Mouse (Mus musculus) heart, embryonic 11.5 days (tissue): ENCODE results near the gene Sh2d5. TPM values are rescaled to one million over a fixed set of nuclear protein-coding genes. Genes with fewer than 3 reads are reported as not detected.

Experiments used
- ATAC-seq: fragments of 200-750 bp; cut with Nextera tagmentation; replicated peaks from 2 replicates; pipeline ENCODE4 v1.8.0; 2017; ENCODE audit warnings: moderate library complexity; ENCODE audit not compliant: insufficient number of reproducible peaks, low FRiP score, low TSS enrichment
- H3K27ac ChIP-seq: fragments of 300-500 bp; sonication (generic); 2 replicates; pipeline ENCODE4 v1.5.1; 2014; ENCODE audit warnings: mild to moderate bottlenecking, low read depth, low read length
- H3K27me3 ChIP-seq: fragments of 300-500 bp; sonication (generic); 2 replicates; pipeline ENCODE4 v1.6.1; 2014; ENCODE audit warnings: mild to moderate bottlenecking, low read length, mixed read lengths; ENCODE audit not compliant: control insufficient read depth, insufficient read depth
- H3K36me3 ChIP-seq: fragments of 300-500 bp; sonication (generic); 2 replicates; pipeline ENCODE4 v1.6.1; 2014; ENCODE audit warnings: mild to moderate bottlenecking, low read length, moderate library complexity, mixed read lengths; ENCODE audit not compliant: control insufficient read depth, insufficient read depth
- H3K4me1 ChIP-seq: fragments of 300-500 bp; sonication (generic); 2 replicates; pipeline ENCODE4 v1.6.1; 2014; ENCODE audit warnings: low read length; ENCODE audit not compliant: control insufficient read depth, insufficient read depth
- H3K4me2 ChIP-seq: fragments of 300-500 bp; sonication (generic); 2 replicates; pipeline ENCODE4 v1.6.1; 2014; ENCODE audit warnings: mild to moderate bottlenecking, moderate library complexity
- H3K4me3 ChIP-seq: fragments of 300-500 bp; sonication (generic); 2 replicates; pipeline ENCODE4 v1.5.1; 2014; ENCODE audit warnings: low read depth, low read length
- H3K9ac ChIP-seq: fragments of 300-500 bp; sonication (generic); 2 replicates; pipeline ENCODE4 v1.6.1; 2014; ENCODE audit warnings: mild to moderate bottlenecking, low read depth, low read length, moderate library complexity
- H3K9me3 ChIP-seq: fragments of 300-500 bp; sonication (generic); replicated peaks from 2 replicates; pipeline ENCODE4 v1.6.1; 2016; ENCODE audit warnings: low read length; ENCODE audit not compliant: control insufficient read depth
- WGBS: fragments of 180-500 bp; shearing (Covaris S2); extraction: QIAGEN DNeasy Blood & Tissue Kit; methylation state at CpG from one replicate; pipeline ENCODE4 v1.1.7; 2014; ENCODE audit not compliant: insufficient replicate concordance; 5-methylcytosine and 5-hydroxymethylcytosine counted together
- polyA plus RNA-seq: library from polyadenylated mRNA; unstranded; fragments of >200 nt; fragmentation: Nextera tagmentation; extraction: Ambion mirVana; gene quantifications from 2 replicates; pipeline ENCODE4 v1.2.1, GENCODE M21; 2014

Sh2d5 gene
- polyA plus RNA-seq, 1 experiment from 2014 or later = 0.31 TPM

DNA sequence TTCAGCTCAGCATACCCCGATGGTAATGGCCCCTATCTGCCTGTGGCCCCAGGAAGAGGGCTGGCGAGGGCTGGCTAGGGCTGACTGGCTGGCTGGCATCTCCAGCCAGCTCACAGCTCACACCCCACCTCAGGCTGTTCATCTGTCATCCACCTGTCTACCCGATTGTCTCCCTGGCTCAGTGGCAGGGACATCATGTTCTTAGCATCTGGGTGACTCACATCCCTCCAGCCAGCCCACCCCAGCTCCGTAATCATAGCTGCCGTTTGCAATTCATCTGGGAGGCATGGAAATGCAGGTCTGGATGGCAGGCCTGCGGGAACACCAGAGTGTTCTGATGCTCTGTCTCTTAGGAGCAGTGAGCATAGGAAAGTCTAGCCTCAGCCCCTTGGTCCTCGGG is 28.1 kb downstream of the Sh2d5 start:
- Histone ChIP-seq H3K36me3 (no peaks in the 10 kb centered on the region), H3K9ac (no peak overlapping the region), H3K4me1 (no peaks in the 10 kb centered on the region), H3K9me3 (no peaks in the 10 kb centered on the region), H3K4me3 (no peak overlapping the region), H3K27ac (no peak overlapping the region), H3K4me2 (no peak overlapping the region), H3K27me3 (peaks cover 11% of the 10 kb centered on the region; the same call in 1 of the 2 replicates)
- 61% methylated on average over 7 of the region's 7 CpGs for WGBS
- no peak for ATAC-seq

DNA sequence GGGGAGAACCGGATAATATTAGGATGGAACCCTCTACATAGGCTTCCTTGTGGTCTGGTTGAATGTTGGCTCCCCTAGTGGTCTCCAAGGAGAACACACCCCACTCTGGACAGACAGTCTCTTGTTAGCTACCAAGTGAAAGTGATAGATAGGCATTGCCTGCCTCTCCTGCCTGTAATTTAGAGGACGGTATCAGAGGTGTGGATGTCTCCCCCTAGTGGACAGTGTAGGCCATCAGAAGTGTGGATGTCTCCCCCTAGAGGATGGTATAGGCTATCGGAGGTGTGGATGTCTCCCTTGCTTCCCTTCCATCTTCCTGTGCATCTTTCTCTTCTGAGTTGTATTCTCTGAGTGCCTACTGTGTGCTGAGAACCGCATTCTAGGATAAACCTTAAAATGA is 32.6 kb downstream of the Sh2d5 start:
- H3K4me3 ChIP-seq = no peak overlapping the region
- H3K4me2 ChIP-seq = no peak overlapping the region
- no peaks in the 10 kb centered on the region for H3K4me1 ChIP-seq
- ATAC-seq = no peak
- no peak overlapping the region for H3K9ac ChIP-seq
- H3K36me3 ChIP-seq = no peaks in the 10 kb centered on the region
- H3K27me3 ChIP-seq = 0 out of 2 replicates have a peak, but pooled peaks cover 3% of the 10 kb centered on the region
- WGBS = 22% methylated on average over 4 of the region's 4 CpGs
- no peaks in the 10 kb centered on the region for H3K9me3 ChIP-seq
- H3K27ac ChIP-seq = no peak overlapping the region

DNA sequence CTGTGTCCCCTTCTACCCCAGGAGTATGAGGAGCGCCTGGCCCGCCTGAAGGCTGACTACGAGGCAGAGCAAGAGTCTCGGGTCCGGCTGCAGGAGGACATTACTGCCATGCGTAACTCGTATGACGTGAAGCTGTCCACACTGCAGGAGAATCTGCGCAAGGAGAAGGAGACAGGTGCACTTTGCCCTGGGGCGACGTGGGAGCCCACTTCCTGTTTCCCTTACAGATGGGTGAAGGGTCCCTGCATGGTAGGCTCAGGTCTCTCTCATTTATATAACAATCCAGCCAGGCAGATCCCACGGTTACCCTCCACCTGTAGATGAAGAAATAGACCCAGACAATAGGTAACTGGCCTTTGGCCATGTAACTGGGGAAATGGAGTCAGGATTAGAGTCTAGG is 36.2 kb downstream of the Sh2d5 start:
- Histone ChIP-seq H3K27me3 (0 out of 2 replicates have a peak, but pooled peaks cover 3% of the 10 kb centered on the region), H3K27ac (no peak overlapping the region), H3K4me1 (no peaks in the 10 kb centered on the region), H3K4me3 (no peak overlapping the region), H3K36me3 (no peaks in the 10 kb centered on the region), H3K4me2 (no peak overlapping the region), H3K9me3 (no peaks in the 10 kb centered on the region), H3K9ac (no peak overlapping the region)
- 81% methylated on average over 12 of the region's 12 CpGs for WGBS
- ATAC-seq = no peak

DNA sequence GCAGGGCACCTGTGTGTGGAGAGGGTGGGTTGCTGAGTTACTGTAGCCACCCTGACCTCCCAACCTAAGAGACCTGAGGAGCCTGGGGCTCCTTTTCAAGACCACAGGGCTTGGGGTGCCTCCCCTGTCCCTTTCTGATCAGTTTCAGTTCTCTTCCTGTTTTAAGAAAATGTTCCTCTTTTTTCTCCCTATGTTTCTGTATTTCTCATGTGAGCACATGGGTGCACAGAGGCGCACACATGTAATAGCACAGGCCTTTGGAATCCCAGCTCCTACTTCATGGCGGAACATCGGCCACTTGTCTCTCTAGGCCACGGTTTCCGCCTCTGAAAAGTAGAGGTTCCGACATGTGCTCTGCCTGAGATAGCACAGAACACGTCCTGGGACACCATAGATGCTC is 38.5 kb downstream of the Sh2d5 start:
- Histone ChIP-seq H3K9ac (no peak overlapping the region), H3K9me3 (no peaks in the 10 kb centered on the region), H3K27me3 (0 out of 2 replicates have a peak, but pooled peaks cover 3% of the 10 kb centered on the region), H3K4me2 (no peak overlapping the region), H3K36me3 (no peaks in the 10 kb centered on the region), H3K4me1 (no peaks in the 10 kb centered on the region), H3K27ac (no peak overlapping the region), H3K4me3 (no peak overlapping the region)
- no peak for ATAC-seq
- 73% methylated on average over 7 of the region's 7 CpGs for WGBS

DNA sequence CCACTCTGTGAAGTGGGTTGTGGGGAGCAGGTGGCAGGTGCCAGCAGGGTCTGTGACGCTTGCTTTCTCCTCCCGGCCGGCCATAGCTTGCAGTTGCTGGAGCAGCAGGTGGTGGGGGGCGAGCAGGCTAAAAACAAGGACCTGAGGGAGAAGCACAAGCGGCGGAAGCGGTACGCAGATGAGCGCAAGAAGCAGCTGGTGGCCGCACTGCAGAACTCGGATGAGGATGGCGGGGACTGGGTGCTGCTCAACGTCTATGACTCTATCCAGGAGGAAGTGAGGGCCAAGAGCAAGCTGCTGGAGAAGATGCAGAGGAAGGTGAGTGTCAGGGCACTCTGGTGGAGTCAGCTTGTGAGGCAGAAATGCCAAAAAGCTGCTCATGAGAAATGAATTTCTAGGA is 41.8 kb downstream of the Sh2d5 start:
- Histone ChIP-seq H3K4me2 (no peak overlapping the region), H3K27me3 (0 out of 2 replicates have a peak, but pooled peaks cover 3% of the 10 kb centered on the region), H3K4me1 (no peaks in the 10 kb centered on the region), H3K9ac (no peak overlapping the region), H3K9me3 (no peaks in the 10 kb centered on the region), H3K27ac (no peak overlapping the region), H3K36me3 (no peaks in the 10 kb centered on the region), H3K4me3 (no peak overlapping the region)
- no peak for ATAC-seq
- 79% methylated on average over 13 of the region's 13 CpGs for WGBS

DNA sequence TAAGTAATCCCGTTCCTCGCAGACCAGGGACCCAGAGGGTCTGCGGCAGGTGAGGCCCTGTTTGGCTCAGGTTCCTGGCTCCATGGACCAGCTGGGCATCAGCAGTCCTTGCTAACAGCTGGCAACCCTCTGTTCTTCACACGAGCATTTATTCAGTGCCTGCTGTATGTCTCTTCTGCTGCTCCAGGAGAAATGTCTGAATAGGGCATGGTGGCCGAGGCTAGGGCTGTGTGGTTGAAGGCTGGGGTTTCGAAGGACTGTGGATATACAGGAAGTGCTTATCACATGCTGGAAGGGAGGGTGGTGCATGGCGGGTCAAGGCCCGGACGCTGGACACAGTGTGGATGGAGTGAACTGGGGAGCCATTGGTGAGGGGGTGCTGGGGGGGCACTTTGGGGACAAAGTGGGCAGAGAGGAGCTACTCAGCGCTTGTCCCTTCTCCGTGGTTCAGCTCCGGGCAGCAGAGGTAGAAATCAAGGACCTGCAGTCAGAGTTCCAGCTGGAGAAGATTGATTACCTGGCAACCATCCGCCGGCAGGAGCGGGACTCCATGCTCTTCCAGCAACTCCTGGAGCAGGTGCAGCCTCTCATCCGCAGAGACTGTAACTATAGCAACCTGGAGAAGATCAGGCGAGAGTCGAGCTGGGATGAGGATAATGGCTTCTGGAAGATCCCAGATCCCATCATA is 43.2 kb downstream of the Sh2d5 start:
- H3K27ac ChIP-seq = no peak overlapping the region
- no peak overlapping the region for H3K4me2 ChIP-seq
- H3K4me3 ChIP-seq = no peak overlapping the region
- H3K4me1 ChIP-seq = no peaks in the 10 kb centered on the region
- H3K9me3 ChIP-seq = no peaks in the 10 kb centered on the region
- H3K36me3 ChIP-seq = no peaks in the 10 kb centered on the region
- 77% methylated on average over 18 of the region's 18 CpGs for WGBS
- H3K27me3 ChIP-seq = 0 out of 2 replicates have a peak, but pooled peaks cover 3% of the 10 kb centered on the region
- ATAC-seq = no peak
- H3K9ac ChIP-seq = no peak overlapping the region

DNA sequence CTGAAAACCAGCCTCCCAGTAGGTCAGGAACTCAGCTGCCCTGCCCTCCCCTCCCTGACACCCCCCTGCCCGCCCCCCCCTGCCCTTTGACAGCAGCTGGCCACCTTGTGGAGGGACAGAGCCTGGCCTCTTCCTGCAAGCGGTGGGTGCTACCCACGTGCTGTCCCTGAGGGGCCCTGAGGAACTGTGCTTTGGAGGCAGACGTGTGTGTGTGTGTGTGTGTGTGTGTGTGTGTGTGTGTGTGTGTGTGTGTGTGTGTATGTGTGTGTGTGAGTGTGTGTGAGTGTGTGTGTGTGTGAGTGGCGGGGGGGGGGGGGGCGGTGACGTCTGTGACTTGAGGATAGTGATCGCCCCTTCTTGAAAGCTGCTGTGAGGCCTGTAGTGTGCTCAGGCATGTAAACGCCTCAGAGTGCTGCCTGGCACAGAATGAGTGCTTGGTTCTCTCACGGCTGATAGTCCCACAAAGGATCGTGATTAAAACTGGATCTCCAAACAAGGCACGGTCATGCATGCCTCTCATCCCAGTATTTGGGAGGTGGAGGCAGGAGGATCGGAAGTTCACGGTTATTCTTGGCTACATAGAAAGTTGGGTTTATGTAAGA is 43.8 kb downstream of the Sh2d5 start:
- 0 out of 2 replicates have a peak, but pooled peaks cover 2% of the 10 kb centered on the region for H3K27me3 ChIP-seq
- H3K9me3 ChIP-seq = no peaks in the 10 kb centered on the region
- ATAC-seq = no peak
- no peak overlapping the region for H3K27ac ChIP-seq
- 79% methylated on average over 10 of the region's 14 CpGs for WGBS
- H3K4me1 ChIP-seq = no peaks in the 10 kb centered on the region
- H3K4me3 ChIP-seq = no peak overlapping the region
- no peaks in the 10 kb centered on the region for H3K36me3 ChIP-seq
- H3K4me2 ChIP-seq = no peak overlapping the region
- no peak overlapping the region for H3K9ac ChIP-seq

DNA sequence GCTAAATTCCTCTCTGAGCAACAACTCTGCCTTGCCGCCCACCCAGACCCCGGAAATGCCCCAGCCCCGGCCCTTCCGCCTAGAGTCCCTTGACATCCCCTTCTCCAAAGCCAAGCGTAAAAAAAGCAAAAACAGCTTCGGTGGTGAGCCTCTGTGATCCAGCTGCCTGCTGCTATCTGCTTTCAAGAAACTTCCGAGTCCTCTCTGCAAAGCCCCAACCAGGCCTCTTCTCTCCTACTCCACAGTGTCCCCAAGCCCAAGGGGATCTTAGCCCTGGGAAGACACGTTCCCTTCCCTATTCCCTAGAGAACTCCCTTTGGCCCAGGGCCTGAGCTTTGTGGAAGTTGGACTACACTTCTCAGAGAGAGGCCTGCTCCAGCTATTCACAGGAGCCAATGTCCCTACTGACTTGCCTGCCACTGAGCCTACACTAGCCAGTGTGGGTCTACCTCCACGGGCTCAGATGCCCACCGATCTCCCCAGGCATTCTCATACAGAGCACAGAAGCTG is 51.1 kb downstream of the Sh2d5 start:
- H3K4me1 ChIP-seq = peaks cover 16% of the 10 kb centered on the region
- WGBS = 76% methylated on average over 10 of the region's 10 CpGs
- no peak for ATAC-seq
- no peak overlapping the region for H3K9ac ChIP-seq
- H3K27ac ChIP-seq = no peak overlapping the region
- H3K4me2 ChIP-seq = no peak overlapping the region
- no peaks in the 10 kb centered on the region for H3K27me3 ChIP-seq
- no peaks in the 10 kb centered on the region for H3K9me3 ChIP-seq
- no peaks in the 10 kb centered on the region for H3K36me3 ChIP-seq
- H3K4me3 ChIP-seq = no peak overlapping the region
